Mouse (Mus musculus) T-cell, adult 2 months (primary cell): ENCODE data around the gene Tmem117.

ENCODE experiments used
- DNase-seq: peaks from one replicate; pipeline ENCODE4 v3.0.0; 2022; ENCODE audit warnings: low spot score

The Tmem117 gene

GRCm38 (mm10) chr15:94770832-94771578 lies 142.0 kb downstream of the Tmem117 start:
- no peak for DNase-seq

GRCm38 (mm10) chr15:94771691-94772090 lies 142.7 kb downstream of the Tmem117 start:
- no peak for DNase-seq

- no peak for DNase-seq
These were observed 147.4 kb downstream of the Tmem117 start for GRCm38 (mm10) chr15:94776119-94777069.

GRCm38 (mm10) chr15:94781556-94781955 lies 152.5 kb downstream of the Tmem117 start:
- no peak for DNase-seq

GRCm38 (mm10) chr15:94793455-94793854 lies 164.4 kb downstream of the Tmem117 start:
- no peak for DNase-seq

- no peak for DNase-seq
These were observed 166.5 kb downstream of the Tmem117 start for GRCm38 (mm10) chr15:94795484-94795883.

GRCm38 (mm10) chr15:94798236-94798635 lies 169.2 kb downstream of the Tmem117 start:
- DNase-seq: no peak

- DNase-seq: no peak
These were observed 172.4 kb downstream of the Tmem117 start for GRCm38 (mm10) chr15:94801462-94801861.

- no peak for DNase-seq
These were observed 173.8 kb downstream of the Tmem117 start for GRCm38 (mm10) chr15:94802820-94803219.

- DNase-seq: no peak
These were observed 174.8 kb downstream of the Tmem117 start for GRCm38 (mm10) chr15:94803624-94804342.

GRCm38 (mm10) chr15:94806005-94806404 lies 177.0 kb downstream of the Tmem117 start:
- DNase-seq: no peak

- no peak for DNase-seq
These were observed 182.5 kb downstream of the Tmem117 start for GRCm38 (mm10) chr15:94811550-94811949.

GRCm38 (mm10) chr15:94814213-94815100 lies 185.4 kb downstream of the Tmem117 start:
- no peak for DNase-seq

GRCm38 (mm10) chr15:94835634-94836033 lies 206.6 kb downstream of the Tmem117 start:
- DNase-seq: no peak

GRCm38 (mm10) chr15:94838646-94839045 lies 209.6 kb downstream of the Tmem117 start:
- no peak for DNase-seq

GRCm38 (mm10) chr15:94847501-94847900 lies 218.5 kb downstream of the Tmem117 start:
- DNase-seq: no peak

GRCm38 (mm10) chr15:94859641-94860040 lies 230.6 kb downstream of the Tmem117 start:
- DNase-seq: no peak

- no peak for DNase-seq
These were observed 232.1 kb downstream of the Tmem117 start for GRCm38 (mm10) chr15:94861173-94861572.

- DNase-seq: no peak
These were observed 235.1 kb downstream of the Tmem117 start for GRCm38 (mm10) chr15:94864134-94864533.

GRCm38 (mm10) chr15:94868372-94868771 lies 239.3 kb downstream of the Tmem117 start:
- no peak for DNase-seq

- no peak for DNase-seq
These were observed 256.0 kb downstream of the Tmem117 start for GRCm38 (mm10) chr15:94885026-94885425.
